Mouse (Mus musculus) forebrain, embryonic 15.5 days (tissue): ENCODE results near the gene Gabrg3. TPM values are rescaled to one million over a fixed set of nuclear protein-coding genes. Genes with fewer than 3 reads are reported as not detected.

ENCODE experiments used
- ATAC-seq: fragments of 200-750 bp; cut with Nextera tagmentation; replicated peaks from 2 replicates; pipeline ENCODE4 v1.8.0; 2017; ENCODE audit warnings: mild to moderate bottlenecking, moderate TSS enrichment, moderate library complexity
- H3K27ac ChIP-seq: fragments of 300-500 bp; sonication (generic); replicated peaks from 2 replicates; pipeline ENCODE4 v1.5.1; 2015; ENCODE audit warnings: mild to moderate bottlenecking, inconsistent platforms
- H3K27me3 ChIP-seq: fragments of 300-500 bp; sonication (generic); 2 replicates; pipeline ENCODE4 v1.6.1; 2015; ENCODE audit warnings: inconsistent platforms
- H3K36me3 ChIP-seq: fragments of 300-500 bp; sonication (generic); 2 replicates; pipeline ENCODE4 v1.6.1; 2015; ENCODE audit warnings: mild to moderate bottlenecking, inconsistent platforms
- H3K4me1 ChIP-seq: fragments of 300-500 bp; sonication (generic); 2 replicates; pipeline ENCODE4 v1.6.1; 2015; ENCODE audit warnings: inconsistent platforms
- H3K4me2 ChIP-seq: fragments of 300-500 bp; sonication (generic); replicated peaks from 2 replicates; pipeline ENCODE4 v1.6.1; 2015; ENCODE audit warnings: mild to moderate bottlenecking, inconsistent platforms
- H3K4me3 ChIP-seq: fragments of 300-500 bp; sonication (generic); 2 replicates; pipeline ENCODE4 v1.5.1; 2015; ENCODE audit warnings: mild to moderate bottlenecking, inconsistent platforms
- H3K9ac ChIP-seq: fragments of 300-500 bp; sonication (generic); replicated peaks from 2 replicates; pipeline ENCODE4 v1.6.1; 2015; ENCODE audit warnings: mild to moderate bottlenecking, inconsistent platforms
- H3K9me3 ChIP-seq: fragments of 300-500 bp; sonication (generic); 2 replicates; pipeline ENCODE4 v1.6.1; 2016; ENCODE audit warnings: inconsistent platforms
- WGBS: fragments of 180-500 bp; shearing (Covaris S2); methylation state at CpG from one replicate; pipeline ENCODE4 v1.1.7; 2015; ENCODE audit warnings: mixed read lengths; 5-methylcytosine and 5-hydroxymethylcytosine counted together
- polyA plus RNA-seq: library from polyadenylated mRNA; unstranded; fragments of >200 nt; fragmentation: Nextera tagmentation; extraction: Ambion mirVana; gene quantifications from 2 replicates; pipeline ENCODE4 v1.2.1, GENCODE M21; 2015

Gabrg3 gene
- polyA plus RNA-seq, 1 experiment from 2014 or later = 4.7 TPM

- Histone ChIP-seq H3K4me1 (peaks cover 3% of the 10 kb centered on the region), H3K9ac (no peak overlapping the region), H3K4me2 (no peak overlapping the region), H3K27me3 (no peaks in the 10 kb centered on the region), H3K4me3 (no peak overlapping the region), H3K27ac (no peak overlapping the region), H3K9me3 (no peaks in the 10 kb centered on the region), H3K36me3 (no peaks in the 10 kb centered on the region)
- no peak for ATAC-seq
- WGBS = 88% methylated on average over 6 of the region's 6 CpGs
Measured at GRCm38 (mm10) chr7:57363812-57364211, 23.2 kb downstream of the Gabrg3 start.

GRCm38 (mm10) chr7:57357871-57358540 lies 29.0 kb downstream of the Gabrg3 start:
- no peaks in the 10 kb centered on the region for H3K9me3 ChIP-seq
- H3K4me1 ChIP-seq = no peaks in the 10 kb centered on the region
- H3K36me3 ChIP-seq = no peaks in the 10 kb centered on the region
- no peak for ATAC-seq
- no peaks in the 10 kb centered on the region for H3K27me3 ChIP-seq
- H3K9ac ChIP-seq = no peak overlapping the region
- no peak overlapping the region for H3K4me3 ChIP-seq
- no peak overlapping the region for H3K27ac ChIP-seq
- 44% methylated on average over 6 of the region's 6 CpGs for WGBS
- H3K4me2 ChIP-seq = no peak overlapping the region

GRCm38 (mm10) chr7:57356565-57357301 lies 30.3 kb downstream of the Gabrg3 start:
- H3K9ac ChIP-seq = no peak overlapping the region
- H3K27ac ChIP-seq = no peak overlapping the region
- H3K9me3 ChIP-seq = no peaks in the 10 kb centered on the region
- WGBS = 89% methylated on average over 8 of the region's 8 CpGs
- H3K4me1 ChIP-seq = no peaks in the 10 kb centered on the region
- no peak for ATAC-seq
- no peak overlapping the region for H3K4me3 ChIP-seq
- no peaks in the 10 kb centered on the region for H3K36me3 ChIP-seq
- no peaks in the 10 kb centered on the region for H3K27me3 ChIP-seq
- no peak overlapping the region for H3K4me2 ChIP-seq

DNA sequence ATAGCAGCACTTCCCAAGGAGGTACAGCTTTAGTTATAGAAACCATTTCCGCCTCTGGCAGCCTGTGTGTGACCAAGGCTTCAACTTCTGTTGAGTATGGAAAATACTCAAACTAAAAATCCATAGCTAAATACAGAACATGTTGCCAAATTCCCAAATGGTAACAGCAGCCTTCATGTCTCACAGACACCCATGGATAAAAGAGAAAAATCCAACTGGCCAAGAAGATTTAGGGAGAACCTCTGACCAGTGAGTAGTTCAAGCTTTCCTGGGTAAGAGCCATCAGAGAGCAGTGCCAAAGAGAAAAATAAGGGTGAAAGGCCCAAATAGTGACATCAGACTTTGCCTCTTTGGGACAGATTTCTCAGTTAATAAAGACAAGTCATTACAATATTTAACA lies 38.2 kb downstream of the Gabrg3 start:
- no peak overlapping the region for H3K27ac ChIP-seq
- H3K4me2 ChIP-seq = no peak overlapping the region
- H3K4me1 ChIP-seq = no peaks in the 10 kb centered on the region
- 91% methylated on average over 1 of the region's 1 CpGs for WGBS
- ATAC-seq = no peak
- no peak overlapping the region for H3K9ac ChIP-seq
- H3K4me3 ChIP-seq = no peak overlapping the region
- H3K27me3 ChIP-seq = no peaks in the 10 kb centered on the region
- no peaks in the 10 kb centered on the region for H3K36me3 ChIP-seq
- no peaks in the 10 kb centered on the region for H3K9me3 ChIP-seq

GRCm38 (mm10) chr7:57341910-57342309 lies 45.1 kb downstream of the Gabrg3 start:
- ATAC-seq = no peak
- Histone ChIP-seq H3K27me3 (no peaks in the 10 kb centered on the region), H3K9me3 (no peaks in the 10 kb centered on the region), H3K4me1 (no peaks in the 10 kb centered on the region), H3K9ac (no peak overlapping the region), H3K27ac (no peak overlapping the region), H3K4me2 (no peak overlapping the region), H3K4me3 (no peak overlapping the region), H3K36me3 (no peaks in the 10 kb centered on the region)
- WGBS = 54% methylated on average over 8 of the region's 8 CpGs

GRCm38 (mm10) chr7:57331211-57331610 lies 55.8 kb downstream of the Gabrg3 start:
- 82% methylated on average over 3 of the region's 3 CpGs for WGBS
- Histone ChIP-seq H3K9ac (no peak overlapping the region), H3K36me3 (no peaks in the 10 kb centered on the region), H3K4me2 (no peak overlapping the region), H3K4me1 (no peaks in the 10 kb centered on the region), H3K4me3 (no peak overlapping the region), H3K9me3 (no peaks in the 10 kb centered on the region), H3K27ac (no peak overlapping the region), H3K27me3 (no peaks in the 10 kb centered on the region)
- no peak for ATAC-seq

DNA sequence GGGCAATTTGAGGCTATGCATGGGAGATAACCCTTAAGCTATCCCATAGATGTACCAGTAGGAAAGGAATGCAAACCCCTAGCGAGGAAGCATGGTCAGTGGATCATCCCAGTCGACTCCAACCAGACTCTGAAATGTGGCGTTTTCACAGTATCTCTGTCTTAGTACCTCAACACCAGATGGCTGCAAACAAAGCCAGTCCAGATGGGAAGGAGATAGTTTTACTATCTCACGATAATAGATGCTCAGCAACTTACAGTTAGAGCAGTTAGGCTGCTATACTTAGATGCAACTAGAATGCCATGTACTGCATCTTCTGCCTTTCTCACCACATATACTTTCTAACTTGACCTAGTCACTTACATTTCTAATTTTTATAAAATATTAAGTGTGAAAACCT lies 56.7 kb downstream of the Gabrg3 start:
- no peaks in the 10 kb centered on the region for H3K36me3 ChIP-seq
- no peak overlapping the region for H3K4me2 ChIP-seq
- no peak for ATAC-seq
- no peaks in the 10 kb centered on the region for H3K4me1 ChIP-seq
- no peaks in the 10 kb centered on the region for H3K9me3 ChIP-seq
- H3K27ac ChIP-seq = no peak overlapping the region
- WGBS = 92% methylated on average over 4 of the region's 4 CpGs
- no peaks in the 10 kb centered on the region for H3K27me3 ChIP-seq
- no peak overlapping the region for H3K9ac ChIP-seq
- H3K4me3 ChIP-seq = no peak overlapping the region

DNA sequence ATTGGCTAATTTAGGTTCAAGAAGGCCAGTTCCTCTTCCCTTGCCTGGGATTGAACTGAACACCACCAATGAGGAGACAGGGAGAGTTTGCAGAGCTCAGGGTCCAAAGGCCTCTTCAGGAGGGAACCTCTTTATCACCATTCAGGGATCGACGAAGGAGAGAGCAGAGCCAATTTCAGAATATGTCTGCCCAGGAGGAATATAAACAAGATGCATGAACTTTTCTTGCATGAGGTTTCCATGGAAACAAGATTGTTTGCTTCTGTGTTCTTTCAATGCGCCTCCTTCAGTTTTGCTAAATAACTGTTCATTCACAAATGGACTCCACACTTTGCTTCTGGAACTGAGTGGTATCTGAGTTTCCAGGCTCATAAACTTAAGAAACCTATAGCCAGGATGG lies 62.5 kb downstream of the Gabrg3 start:
- H3K36me3 ChIP-seq = no peaks in the 10 kb centered on the region
- H3K9me3 ChIP-seq = no peaks in the 10 kb centered on the region
- H3K4me2 ChIP-seq = no peak overlapping the region
- WGBS = 49% methylated on average over 3 of the region's 3 CpGs
- H3K27me3 ChIP-seq = no peaks in the 10 kb centered on the region
- no peak overlapping the region for H3K4me3 ChIP-seq
- H3K9ac ChIP-seq = no peak overlapping the region
- peak; percentile 53 for ATAC-seq
- peaks cover 6% of the 10 kb centered on the region; the same call in 1 of the 2 replicates for H3K4me1 ChIP-seq
- no peak overlapping the region for H3K27ac ChIP-seq

DNA sequence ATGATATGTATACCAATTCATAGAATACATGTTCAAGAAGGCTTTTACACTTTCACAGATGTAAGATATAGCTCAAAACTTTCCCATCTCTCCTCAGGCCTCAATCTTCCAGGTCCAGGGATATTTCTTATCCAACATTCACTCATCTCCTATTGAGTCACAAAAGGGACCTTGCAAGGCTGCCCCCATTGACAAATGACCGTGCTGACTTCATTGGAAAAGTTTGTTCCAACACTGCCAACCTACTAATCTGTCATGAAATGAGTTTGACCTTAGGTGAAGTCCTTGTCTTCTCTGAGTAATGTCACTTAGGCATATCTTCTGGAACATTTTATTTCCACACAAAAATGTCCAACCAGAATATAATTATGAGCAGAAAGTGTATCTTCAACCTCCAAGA lies 64.9 kb downstream of the Gabrg3 start:
- 88% methylated on average over 1 of the region's 1 CpGs for WGBS
- Histone ChIP-seq H3K4me3 (no peak overlapping the region), H3K4me2 (no peak overlapping the region), H3K9ac (no peak overlapping the region), H3K27ac (no peak overlapping the region), H3K36me3 (no peaks in the 10 kb centered on the region), H3K27me3 (no peaks in the 10 kb centered on the region), H3K9me3 (no peaks in the 10 kb centered on the region), H3K4me1 (peaks cover 6% of the 10 kb centered on the region; the same call in 1 of the 2 replicates)
- no peak for ATAC-seq

DNA sequence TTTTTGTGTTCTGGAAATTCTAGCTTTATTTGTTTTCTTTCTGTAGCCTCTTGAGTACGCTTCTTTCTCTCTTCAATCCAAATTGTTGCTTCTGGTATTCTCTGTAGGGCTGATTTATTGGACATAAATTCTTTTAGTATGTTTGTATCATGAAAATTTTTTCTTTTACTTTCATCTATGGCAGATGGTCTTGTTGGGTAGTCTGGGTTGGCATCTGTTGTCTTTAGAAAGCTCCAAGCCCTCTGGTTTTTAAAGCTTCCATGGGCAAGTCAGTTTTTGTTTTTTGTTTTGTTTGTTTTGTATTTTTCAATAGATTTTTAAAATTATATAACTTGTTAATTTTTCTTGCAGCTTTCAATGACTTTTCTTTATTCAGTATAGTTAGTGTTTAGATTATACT lies 72.0 kb downstream of the Gabrg3 start:
- Histone ChIP-seq H3K9ac (no peak overlapping the region), H3K27me3 (no peaks in the 10 kb centered on the region), H3K36me3 (no peaks in the 10 kb centered on the region), H3K4me3 (no peak overlapping the region), H3K27ac (no peak overlapping the region), H3K4me1 (no peaks in the 10 kb centered on the region), H3K4me2 (no peak overlapping the region), H3K9me3 (no peaks in the 10 kb centered on the region)
- ATAC-seq = no peak
- 88% methylated on average over 1 of the region's 1 CpGs for WGBS

DNA sequence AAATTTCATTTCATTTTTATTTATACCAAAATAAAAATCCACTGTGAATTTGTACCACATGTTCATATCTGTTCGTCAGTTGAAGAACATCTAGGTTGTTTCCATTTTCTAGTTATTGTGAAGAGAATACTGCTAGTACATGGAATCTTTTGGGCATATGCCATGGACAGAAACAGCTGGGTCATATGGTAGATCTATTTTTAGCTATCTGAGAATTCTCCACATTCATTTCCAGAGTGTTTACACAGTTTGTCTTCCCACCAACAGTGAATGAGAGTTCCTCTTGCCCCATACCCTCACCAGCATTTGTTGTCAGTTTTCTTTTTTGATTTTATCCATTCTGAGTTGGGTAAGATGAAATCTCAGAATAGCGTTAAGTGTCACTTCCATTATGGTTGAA lies 75.0 kb downstream of the Gabrg3 start:
- Histone ChIP-seq H3K27me3 (no peaks in the 10 kb centered on the region), H3K9ac (no peak overlapping the region), H3K36me3 (no peaks in the 10 kb centered on the region), H3K9me3 (no peaks in the 10 kb centered on the region), H3K4me2 (no peak overlapping the region), H3K4me1 (no peaks in the 10 kb centered on the region), H3K27ac (no peak overlapping the region), H3K4me3 (no peak overlapping the region)
- WGBS = 91% methylated on average over 2 of the region's 2 CpGs
- no peak for ATAC-seq

DNA sequence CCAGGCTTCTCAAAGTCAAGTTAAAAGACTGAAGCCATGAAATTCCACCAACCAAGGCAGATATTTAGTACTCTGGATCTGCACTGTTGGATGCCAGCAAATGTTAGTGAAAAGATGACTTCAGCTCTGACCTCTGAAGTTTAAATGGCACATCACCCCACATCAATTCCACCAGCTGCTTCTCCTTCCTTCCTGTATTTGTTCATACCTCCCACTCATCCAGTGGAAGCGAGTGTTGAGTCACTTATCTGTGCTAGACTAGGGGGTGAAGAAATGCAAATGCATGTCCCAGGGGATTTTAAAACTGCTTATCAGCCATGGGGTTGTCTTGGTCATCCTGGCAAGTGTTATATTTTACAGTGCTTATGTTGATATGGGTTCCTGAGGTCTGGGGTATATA lies 79.7 kb downstream of the Gabrg3 start:
- H3K4me1 ChIP-seq = no peaks in the 10 kb centered on the region
- ATAC-seq = no peak
- no peaks in the 10 kb centered on the region for H3K9me3 ChIP-seq
- H3K9ac ChIP-seq = no peak overlapping the region
- H3K27me3 ChIP-seq = no peaks in the 10 kb centered on the region
- H3K4me2 ChIP-seq = no peak overlapping the region
- 84% methylated on average over 1 of the region's 1 CpGs for WGBS
- H3K27ac ChIP-seq = no peak overlapping the region
- H3K4me3 ChIP-seq = no peak overlapping the region
- H3K36me3 ChIP-seq = no peaks in the 10 kb centered on the region

- Histone ChIP-seq H3K36me3 (no peaks in the 10 kb centered on the region), H3K4me3 (no peak overlapping the region), H3K9me3 (no peaks in the 10 kb centered on the region), H3K4me2 (no peak overlapping the region), H3K9ac (no peak overlapping the region), H3K27me3 (no peaks in the 10 kb centered on the region), H3K4me1 (no peaks in the 10 kb centered on the region), H3K27ac (no peak overlapping the region)
- WGBS = 83% methylated on average over 3 of the region's 3 CpGs
- ATAC-seq = no peak
Measured at GRCm38 (mm10) chr7:57296639-57297038, 90.3 kb downstream of the Gabrg3 start.
